Mouse (Mus musculus): ENCODE measurements around the gene Vmn2r39.
"Not testable (repeated sequence)": the region's sequence is repeated elsewhere in the genome, so short reads cannot be mapped to it uniquely, and the experiment has no call there.

Gene Vmn2r39

GRCm38 (mm10) chr7:9030698-9031097, at the start of gene Vmn2r39:
TSS of gene Vmn2r39 (minus strand) at chr7:9030798.
- DNase-seq (ENCODE audit: low spot score), result not testable (repeated sequence)

GRCm38 (mm10) chr7:9065353-9065752, 34.8 kb upstream of the Vmn2r39 start:
- not testable (repeated sequence) for DNase-seq (ENCODE audit: low spot score)
